Mouse (Mus musculus) testis, adult 2 months (tissue): ENCODE data around the gene Idi1.
"Not testable (repeated sequence)": the region's sequence is repeated elsewhere in the genome, so short reads cannot be mapped to it uniquely, and the experiment has no call there.

ENCODE experiments used
- CTCF ChIP-seq: fragments of 200-500 bp; IDR thresholded peaks from 2 replicates; pipeline ENCODE4 v1.5.1; 2012; ENCODE audit warnings: low read depth, mild to moderate bottlenecking, inconsistent platforms, low read length, moderate library complexity; ENCODE audit not compliant: control insufficient read depth, insufficient read depth, insufficient replicate concordance
- POLR2A ChIP-seq: fragments of 200-500 bp; IDR thresholded peaks from 2 replicates; pipeline ENCODE4 v1.6.1; 2012; ENCODE audit warnings: low read depth, mild to moderate bottlenecking, inconsistent platforms, low read length, moderate library complexity; ENCODE audit not compliant: control insufficient read depth

DNA sequence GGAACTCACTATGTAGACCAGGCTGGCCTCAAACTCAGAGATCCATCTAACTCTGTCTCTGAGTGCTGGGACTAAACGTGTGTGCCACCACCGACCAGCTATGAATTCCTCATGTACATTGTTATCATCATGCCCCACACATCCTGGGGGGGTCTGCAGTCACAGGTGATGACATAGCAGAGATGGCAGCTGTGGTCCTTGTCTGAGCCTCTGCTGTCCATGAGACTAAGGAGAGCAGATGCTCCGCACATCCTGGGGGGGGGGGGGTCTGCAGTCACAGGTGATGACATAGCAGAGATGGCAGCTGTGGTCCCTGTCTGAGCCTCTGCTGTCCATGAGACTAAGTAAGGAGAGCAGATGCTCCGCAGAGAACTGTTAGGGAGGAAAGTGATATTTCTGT, 55.8 kb downstream of the Idi1 start:
- TF ChIP-seq CTCF, POLR2A: not testable (repeated sequence)
